Mouse (Mus musculus): ENCODE results near the gene Kif5c.

- TF ChIP-seq POLR2A (IDR thresholded peaks at IDR 0.05; ENCODE audit: insufficient read depth, low read depth, low read length) (no peak), CTCF (IDR thresholded peaks at IDR 0.05; ENCODE audit: insufficient read depth, low read depth, low read length) (no peak)
These were observed 194.1 kb downstream of the Kif5c start for GRCm38 (mm10) chr2:49813151-49813550.

Data from olfactory bulb, adult 2 months (tissue).